Mouse (Mus musculus) G1E (cell line): ENCODE measurements at regions not wholly inside any gene's neighbourhood (a gene's known extent, or its start where the extent isn't known, plus 50 kb on each side); places are given as distances from the start of the nearest gene placed in this dataset.

Experiments
- ATAC-seq: 2 replicates; pipeline ENCODE4 v1.8.0; 2016; ENCODE audit warnings: mild to moderate bottlenecking; ENCODE audit not compliant: insufficient number of reproducible peaks, poor library complexity, low FRiP score, severe bottlenecking; ENCODE audit errors: extremely low read depth
- DNase-seq: peaks from one replicate; pipeline ENCODE4 v3.0.0; 2012; ENCODE audit warnings: low spot score
- H3K27me3 ChIP-seq: 2 replicates; pipeline ENCODE4 v1.6.1; 2012; ENCODE audit warnings: mild to moderate bottlenecking, low read length, inconsistent platforms; ENCODE audit not compliant: insufficient read depth
- H3K36me3 ChIP-seq: replicated peaks from 2 replicates; pipeline ENCODE3; 2012; ENCODE audit warnings: mild to moderate bottlenecking, inconsistent platforms
- H3K4me1 ChIP-seq: 2 replicates; pipeline ENCODE4 v1.6.1; 2012; ENCODE audit warnings: low read depth, low read length, inconsistent platforms, mixed read lengths; ENCODE audit not compliant: insufficient read depth
- H3K4me3 ChIP-seq: 2 replicates; pipeline ENCODE4 v1.5.1; 2012; ENCODE audit warnings: low read depth, mild to moderate bottlenecking, inconsistent platforms, low read length, moderate library complexity, mixed read lengths
- H3K9me3 ChIP-seq: replicated peaks from 2 replicates; pipeline ENCODE4 v1.6.1; 2012; ENCODE audit warnings: inconsistent platforms
- CTCF ChIP-seq: IDR thresholded peaks from 2 replicates; pipeline ENCODE4 v1.5.1; 2012; ENCODE audit warnings: low read depth, low read length, inconsistent platforms, mixed read lengths
- GATA1 ChIP-seq: IDR thresholded peaks from 2 replicates; pipeline ENCODE4 v1.6.1; 2012; ENCODE audit warnings: borderline replicate concordance, low read length, inconsistent platforms, mixed read lengths
- GATA2 ChIP-seq: IDR thresholded peaks from 2 replicates; pipeline ENCODE4 v1.6.1; 2012; ENCODE audit warnings: low read depth, low read length, inconsistent platforms, borderline replicate concordance
- POLR2AphosphoS5 ChIP-seq: IDR thresholded peaks from 2 replicates; pipeline ENCODE4 v1.6.1; 2012; ENCODE audit warnings: low read depth, low read length, inconsistent platforms; ENCODE audit not compliant: insufficient replicate concordance
- TAL1 ChIP-seq: conservative IDR thresholded peaks from 2 replicates; pipeline ENCODE4 v1.6.1; 2012; ENCODE audit warnings: low read depth, low read length, inconsistent platforms, mixed read lengths

DNA sequence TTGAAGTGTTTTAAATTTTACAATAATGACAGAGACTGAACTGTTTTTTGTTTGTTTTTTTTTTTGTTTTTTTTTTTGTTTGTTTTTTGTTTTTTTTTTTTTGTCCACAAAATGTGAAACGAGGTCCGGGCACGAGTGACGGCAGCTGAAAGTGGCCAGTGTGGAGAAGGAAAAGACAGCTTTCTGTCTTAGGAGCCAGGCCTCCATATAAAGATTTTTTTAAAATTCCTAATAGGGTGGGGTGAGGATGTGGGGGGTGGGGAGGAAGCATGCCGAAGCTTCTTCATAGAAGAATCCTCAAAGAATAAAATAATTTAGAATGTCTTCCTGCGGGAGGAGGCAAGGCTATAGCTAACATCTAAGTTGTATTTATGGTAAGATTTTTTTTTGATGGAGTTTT lies 276.2 kb downstream of the Ptprc start:
- H3K4me3 ChIP-seq, result no peak overlapping the region
- H3K9me3 ChIP-seq, result peaks cover 15% of the 10 kb centered on the region
- no peaks in the 10 kb centered on the region for H3K4me1 ChIP-seq
- TF ChIP-seq POLR2AphosphoS5, result no peak
- TF ChIP-seq CTCF, result no peak
- TF ChIP-seq TAL1, result no peak
- TF ChIP-seq GATA2, result no peak
- no peak for TF ChIP-seq GATA1
- no peak for DNase-seq
- no peaks in the 10 kb centered on the region for H3K36me3 ChIP-seq
- no peaks in the 10 kb centered on the region for H3K27me3 ChIP-seq
- no peak for ATAC-seq

DNA sequence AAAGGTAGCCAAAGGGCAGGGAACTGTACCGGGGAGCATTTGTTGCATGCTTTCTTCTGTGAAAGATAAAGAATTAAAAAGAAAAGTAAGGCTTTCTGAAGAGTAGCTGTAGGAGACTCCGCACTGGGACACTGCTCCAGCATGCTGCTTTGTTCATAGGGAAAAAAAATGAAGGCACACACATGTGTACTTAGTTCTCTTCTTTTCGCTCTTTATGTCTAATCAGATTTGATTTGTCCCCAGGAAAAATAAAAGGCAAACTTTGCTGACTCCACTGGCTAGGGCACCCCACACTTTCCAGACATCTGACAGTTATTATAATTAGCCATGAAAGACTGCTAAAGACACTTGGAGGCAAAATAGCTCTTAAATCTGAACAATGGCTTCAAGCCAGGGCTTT lies 276.6 kb downstream of the Ptprc start:
- H3K36me3 ChIP-seq, result no peaks in the 10 kb centered on the region
- TF ChIP-seq TAL1 (no peak), GATA2 (no peak), POLR2AphosphoS5 (no peak), CTCF (no peak), GATA1 (no peak)
- no peak overlapping the region for H3K4me3 ChIP-seq
- H3K9me3 ChIP-seq, result peaks cover 15% of the 10 kb centered on the region
- H3K27me3 ChIP-seq, result no peaks in the 10 kb centered on the region
- no peaks in the 10 kb centered on the region for H3K4me1 ChIP-seq
- ATAC-seq (no peak), DNase-seq (no peak)

DNA sequence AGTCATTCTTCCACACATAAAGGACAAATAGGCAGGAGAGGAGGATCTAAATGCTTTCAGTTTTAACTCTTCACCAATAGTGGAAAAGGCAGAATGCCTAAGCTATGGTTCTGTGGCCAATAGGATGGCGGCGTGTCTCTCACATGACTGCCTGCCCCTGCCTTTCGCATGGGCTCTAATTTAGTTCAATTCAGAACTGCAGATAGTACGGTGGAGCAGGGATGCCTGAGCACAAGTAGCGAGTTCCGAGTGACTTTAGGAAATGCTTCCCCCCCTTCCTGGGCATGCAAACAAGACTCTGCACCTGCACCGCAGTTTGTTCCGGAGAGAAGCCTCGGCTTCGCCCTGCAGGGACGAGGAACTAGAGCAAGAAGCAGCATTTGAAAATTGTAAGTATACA lies 277.1 kb downstream of the Ptprc start:
- Histone ChIP-seq H3K9me3 (peaks cover 15% of the 10 kb centered on the region), H3K27me3 (no peaks in the 10 kb centered on the region), H3K4me3 (no peak overlapping the region), H3K36me3 (no peaks in the 10 kb centered on the region), H3K4me1 (no peaks in the 10 kb centered on the region)
- TF ChIP-seq TAL1 (no peak), GATA2 (no peak), GATA1 (no peak), CTCF (no peak), POLR2AphosphoS5 (no peak)
- no peak for DNase-seq
- ATAC-seq, result 0 out of 2 replicates have a peak, but pooled peaks have one; percentile 11

DNA sequence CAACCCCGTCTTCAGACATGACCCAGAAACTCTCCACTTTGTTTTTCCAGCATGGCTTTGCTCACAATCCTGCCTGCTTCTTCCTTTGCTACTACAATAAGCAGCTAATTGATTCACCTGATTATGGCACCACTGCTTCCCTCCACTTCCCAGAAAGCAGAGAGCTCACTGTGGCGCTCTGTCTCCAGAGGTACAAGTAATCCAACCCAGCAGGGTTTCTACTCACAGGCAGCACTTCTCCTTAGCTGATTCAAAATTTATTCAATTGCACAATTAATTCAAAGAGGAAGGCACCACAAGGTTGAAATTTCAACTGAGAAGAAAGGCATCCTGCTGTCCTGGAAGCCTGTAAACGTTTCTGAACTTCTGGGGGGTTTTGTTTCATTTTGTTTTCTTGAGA lies 293.9 kb downstream of the Ptprc start:
- Histone ChIP-seq H3K9me3 (peaks cover 13% of the 10 kb centered on the region), H3K4me1 (no peaks in the 10 kb centered on the region), H3K4me3 (no peak overlapping the region), H3K36me3 (no peaks in the 10 kb centered on the region), H3K27me3 (no peaks in the 10 kb centered on the region)
- DNase-seq, result no peak
- ATAC-seq, result no peak
- no peak for TF ChIP-seq GATA2
- no peak for TF ChIP-seq TAL1
- no peak for TF ChIP-seq POLR2AphosphoS5
- no peak for TF ChIP-seq GATA1
- TF ChIP-seq CTCF, result no peak

DNA sequence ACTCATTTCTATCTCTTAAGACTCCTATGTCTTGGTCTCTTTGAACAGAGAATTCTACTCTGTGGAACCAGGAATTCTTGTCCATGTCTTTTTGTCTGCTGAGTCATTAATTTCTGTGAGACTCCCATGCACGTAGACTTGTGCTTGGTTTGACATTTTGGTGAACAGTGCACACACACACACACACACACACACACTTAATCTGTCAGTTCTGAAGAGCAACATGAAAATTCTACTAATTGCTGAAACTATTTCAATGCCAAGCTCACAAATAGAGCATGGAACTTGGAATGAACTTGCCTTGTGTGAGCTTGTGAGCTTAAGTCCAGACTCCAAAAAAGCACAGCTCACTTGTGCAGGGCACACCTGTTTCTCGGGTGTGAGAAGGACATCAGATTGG lies 301.1 kb downstream of the Ptprc start:
- Histone ChIP-seq H3K9me3 (peaks cover 13% of the 10 kb centered on the region), H3K27me3 (no peaks in the 10 kb centered on the region), H3K4me3 (no peak overlapping the region), H3K4me1 (no peaks in the 10 kb centered on the region), H3K36me3 (no peaks in the 10 kb centered on the region)
- DNase-seq (no peak), ATAC-seq (no peak)
- TF ChIP-seq GATA2 (no peak), POLR2AphosphoS5 (no peak), GATA1 (no peak), CTCF (no peak), TAL1 (no peak)

DNA sequence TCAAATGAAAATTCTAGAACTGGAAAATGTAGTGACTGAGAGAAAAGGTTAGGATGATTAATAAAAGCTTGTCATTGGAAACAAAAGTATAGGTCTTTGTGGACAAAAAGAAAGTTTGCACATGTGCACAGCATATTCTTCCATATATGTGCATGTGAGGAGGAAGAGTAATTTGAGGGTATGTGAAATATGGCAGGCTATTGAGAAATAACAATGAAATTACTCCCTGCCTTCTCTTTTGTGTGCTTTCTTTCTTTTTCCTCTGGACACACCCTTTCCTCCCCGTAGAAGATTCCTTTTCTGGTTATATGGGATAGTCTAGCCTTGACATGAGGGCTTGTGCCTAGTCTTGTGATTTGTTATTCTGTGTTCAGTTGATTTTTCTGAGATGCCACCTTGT lies 301.9 kb downstream of the Ptprc start:
- H3K36me3 ChIP-seq, result no peaks in the 10 kb centered on the region
- no peak for ATAC-seq
- H3K4me1 ChIP-seq, result no peaks in the 10 kb centered on the region
- peaks cover 13% of the 10 kb centered on the region for H3K9me3 ChIP-seq
- no peak for TF ChIP-seq GATA1
- TF ChIP-seq POLR2AphosphoS5, result no peak
- TF ChIP-seq TAL1, result no peak
- TF ChIP-seq CTCF, result no peak
- TF ChIP-seq GATA2, result no peak
- no peaks in the 10 kb centered on the region for H3K27me3 ChIP-seq
- no peak overlapping the region for H3K4me3 ChIP-seq
- no peak for DNase-seq
